Mouse (Mus musculus) C2C12 (cell line): ENCODE measurements around the gene Simc1.

Experiments
- CEBPB ChIP-seq: IDR thresholded peaks from one replicate; pipeline ENCODE4 v1.6.1; 2011; ENCODE audit warnings: low read depth, mild to moderate bottlenecking, control low read depth, moderate library complexity
- CTCF ChIP-seq: IDR thresholded peaks from one replicate; pipeline ENCODE4 v1.5.1; 2011; ENCODE audit not compliant: control insufficient read depth, insufficient read depth, insufficient read length
- FOSL1 ChIP-seq: IDR thresholded peaks from one replicate; pipeline ENCODE4 v1.8.0; 2011; ENCODE audit warnings: mild to moderate bottlenecking, low read length; ENCODE audit not compliant: poor library complexity, insufficient read depth, severe bottlenecking
- MAX ChIP-seq: IDR thresholded peaks from one replicate; pipeline ENCODE4 v1.6.1; 2011; ENCODE audit warnings: mild to moderate bottlenecking, control low read depth
- MYOD1 ChIP-seq: IDR thresholded peaks from one replicate; pipeline ENCODE4 v1.6.1; 2011; ENCODE audit warnings: low read depth; ENCODE audit not compliant: control insufficient read depth, insufficient read length
- MYOG ChIP-seq: IDR thresholded peaks from one replicate; pipeline ENCODE4 v1.6.1; 2011; ENCODE audit not compliant: control insufficient read depth, insufficient read length; ENCODE audit errors: extremely low read depth
- USF1 ChIP-seq: IDR thresholded peaks from one replicate; pipeline ENCODE4 v1.6.1; 2011; ENCODE audit warnings: low read depth, mild to moderate bottlenecking, control low read depth, moderate library complexity

DNA sequence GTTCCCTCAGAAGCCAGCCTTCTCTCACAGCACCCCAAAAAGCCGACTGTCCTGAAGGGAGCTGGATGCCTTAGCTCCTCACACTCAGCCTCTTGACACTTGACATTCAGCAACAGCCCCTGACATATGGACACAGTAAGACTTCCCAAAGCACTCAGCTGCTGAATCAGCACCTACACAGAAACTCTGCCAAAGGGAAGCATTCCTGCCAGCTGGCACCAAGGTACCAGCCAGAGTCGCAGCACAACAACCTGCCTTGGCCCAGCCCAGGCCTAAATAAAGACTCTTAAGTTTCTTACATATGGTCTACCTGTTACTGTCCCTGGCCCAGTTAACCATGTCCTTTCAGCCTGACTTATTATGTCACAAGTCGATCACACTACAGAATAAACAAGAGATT is 53.2 kb downstream of the Simc1 start:
- no peak for TF ChIP-seq CTCF
- TF ChIP-seq MAX = no peak
- no peak for TF ChIP-seq CEBPB
- TF ChIP-seq MYOG = no peak
- TF ChIP-seq MYOD1 = no peak
- no peak for TF ChIP-seq USF1
- no peak for TF ChIP-seq FOSL1
